Comparison of ENCODE assay signal across 9 mouse cellular contexts in genomic region chr9:104306734-104307133, GRCm38 (mm10). TPM values are rescaled to one million over a fixed set of nuclear protein-coding genes. Genes with fewer than 3 reads are reported as not detected.
DNase-seq lines count a peak whose midpoint lies in the region; ATAC-seq lines count a peak whose summit lies in the region.
"Had no signal": no experiment of that assay in that cellular context is flagged by ENCODE, and none has a peak within 500 bp of the region (broad histone marks: within the 10 kb centered on the region; RNA-seq: fewer than 3 reads in every experiment).

No protein-coding gene starts in this region.

- no peak for ATAC-seq in heart, embryonic 12.5 days (ENCODE audit: insufficient number of reproducible peaks, low FRiP score)
- ATAC-seq in neural tube, embryonic 11.5 days (ENCODE audit: insufficient read depth, low FRiP score, low TSS enrichment): no peak

- no peak overlapping the region for H3K4me3 ChIP-seq in heart, embryonic 12.5 days
- no peak overlapping the region for H3K4me3 ChIP-seq in neural tube, embryonic 11.5 days (ENCODE audit: low read depth, low read length)
- H3K4me3 ChIP-seq: neural tube, embryonic 13.5 days had no signal

- intact Hi-C loops in heart, postnatal 25 days (cut with DNase I): loop anchor here (1.0 to 2.0 kb wide), 2 partner anchors 29 to 102 kb away; no protein-coding TSS in a partner anchor

- H3K36me3 ChIP-seq in heart, embryonic 12.5 days: no peaks in the 10 kb centered on the region
- H3K36me3 ChIP-seq in neural tube, embryonic 11.5 days (ENCODE audit: control insufficient read depth, insufficient read depth, low read length): no peaks in the 10 kb centered on the region
- H3K36me3 ChIP-seq: neural tube, embryonic 13.5 days had no signal

- DNase-seq in heart, adult 18-20 months: peak; percentile 41 to 85
- DNase-seq in adrenal gland, adult 18-20 months (ENCODE audit: low spot score in 2 of 2): peak; percentile 56 to 74
- DNase-seq in embryo, embryonic 11 days: peak; percentile 81
- DNase-seq in heart, postnatal 25 days (ENCODE audit: low spot score): peak; percentile 8
- DNase-seq in left cerebral cortex, adult 9 months (ENCODE audit: low spot score in 2 of 2): peak; percentile 8 to 84
- peak; percentile 74 for DNase-seq in neural tube, embryonic 11.5 days (ENCODE audit: low spot score)
- peak; percentile 53 for DNase-seq in testis, postnatal 14 days (ENCODE audit: low spot score)

- H3K27me3 ChIP-seq in heart, embryonic 12.5 days (replicated peaks): peaks cover 3% of the 10 kb centered on the region; the same call in 1 of the 2 replicates
- H3K27me3 ChIP-seq in neural tube, embryonic 11.5 days (ENCODE audit: control insufficient read depth, insufficient read depth, low read length): no peaks in the 10 kb centered on the region
- H3K27me3 ChIP-seq: neural tube, embryonic 13.5 days had no signal

- 0 out of 2 replicates have a peak, but pooled peaks cover 3% of the 10 kb centered on the region for H3K4me1 ChIP-seq in heart, embryonic 12.5 days (replicated peaks)
- no peaks in the 10 kb centered on the region for H3K4me1 ChIP-seq in neural tube, embryonic 11.5 days (ENCODE audit: control insufficient read depth, insufficient read depth, low read length)
- H3K4me1 ChIP-seq: neural tube, embryonic 13.5 days had no signal

- no peak overlapping the region for H3K9ac ChIP-seq in heart, embryonic 12.5 days
- no peak overlapping the region for H3K9ac ChIP-seq in neural tube, embryonic 11.5 days (ENCODE audit: low read length)
- H3K9ac ChIP-seq: neural tube, embryonic 13.5 days had no signal

- no peak overlapping the region for H3K27ac ChIP-seq in heart, embryonic 12.5 days (ENCODE audit: poor library complexity, severe bottlenecking)
- H3K27ac ChIP-seq in neural tube, embryonic 11.5 days (ENCODE audit: low read depth, low read length): no peak overlapping the region
- H3K27ac ChIP-seq: neural tube, embryonic 13.5 days had no signal

- no peak overlapping the region for H3K4me2 ChIP-seq in heart, embryonic 12.5 days
- no peak overlapping the region for H3K4me2 ChIP-seq in neural tube, embryonic 11.5 days (ENCODE audit: low read depth)
- H3K4me2 ChIP-seq: neural tube, embryonic 13.5 days had no signal

- WGBS in heart, embryonic 12.5 days: 9% methylated on average over 6 of the region's 6 CpGs
- WGBS in neural tube, embryonic 11.5 days: 14% methylated on average over 6 of the region's 6 CpGs

- no peaks in the 10 kb centered on the region; the same call in 1 of the 2 replicates for H3K9me3 ChIP-seq in heart, embryonic 12.5 days (replicated peaks)
- H3K9me3 ChIP-seq in neural tube, embryonic 11.5 days (ENCODE audit: control insufficient read depth, low read length): no peaks in the 10 kb centered on the region
- H3K9me3 ChIP-seq: neural tube, embryonic 13.5 days had no signal

RNA-seq across cellular contexts. Expression of gene Acpp, which starts 30.8 kb away (rescaled TPM):
- under 1 TPM; 0.10 to 0.23 TPM for total RNA-seq in heart, adult 18-20 months (2021)
- 0.15 TPM in 1 of 2 replicates, not detected in the other for polyA plus RNA-seq in heart, embryonic 12.5 days (2016; fragmentation: Nextera tagmentation; extraction: Ambion mirVana)
- 1 to 10 TPM in 1 of 2 experiments, under 1 TPM in 1; 0.58 to 9.6 TPM for total RNA-seq in adrenal gland, adult 18-20 months (2021)
- total RNA-seq in heart, postnatal 25 days (2021): not detected
- polyA plus RNA-seq in neural tube, embryonic 11.5 days (2014; fragmentation: Nextera tagmentation; extraction: Ambion mirVana): 0.20 and 0.45 TPM in 2 replicates

RNA-seq across cellular contexts. Expression of gene Dnajc13, which starts 44.0 kb away (rescaled TPM):
- total RNA-seq in heart, adult 18-20 months (2021): 10 to 100 TPM; 32.5 to 33.3 TPM
- 23.1 and 24.4 TPM in 2 replicates for polyA plus RNA-seq in heart, embryonic 12.5 days (2016; fragmentation: Nextera tagmentation; extraction: Ambion mirVana)
- 10 to 100 TPM; 38.3 to 43.2 TPM for total RNA-seq in adrenal gland, adult 18-20 months (2021)
- 10 to 100 TPM; 34.0 to 36.3 TPM for total RNA-seq in heart, postnatal 25 days (2021)
- 23.3 and 26.8 TPM in 2 replicates for polyA plus RNA-seq in neural tube, embryonic 11.5 days (2014; fragmentation: Nextera tagmentation; extraction: Ambion mirVana)

Comparison
In these comparisons a context has a peak if more than half of its experiments do, and no peak if none do; other contexts are left out.
1. DNase-seq: peak in every context shown above with its lines; median percentile 81 in embryo, embryonic 11 days; 74 in neural tube, embryonic 11.5 days; 65 in adrenal gland, adult 18-20 months; 63 in heart, adult 18-20 months; 53 in testis, postnatal 14 days; 46 in left cerebral cortex, adult 9 months; 8 in heart, postnatal 25 days.